16 mouse cellular contexts compared by ENCODE assay signal in the genomic region with DNA sequence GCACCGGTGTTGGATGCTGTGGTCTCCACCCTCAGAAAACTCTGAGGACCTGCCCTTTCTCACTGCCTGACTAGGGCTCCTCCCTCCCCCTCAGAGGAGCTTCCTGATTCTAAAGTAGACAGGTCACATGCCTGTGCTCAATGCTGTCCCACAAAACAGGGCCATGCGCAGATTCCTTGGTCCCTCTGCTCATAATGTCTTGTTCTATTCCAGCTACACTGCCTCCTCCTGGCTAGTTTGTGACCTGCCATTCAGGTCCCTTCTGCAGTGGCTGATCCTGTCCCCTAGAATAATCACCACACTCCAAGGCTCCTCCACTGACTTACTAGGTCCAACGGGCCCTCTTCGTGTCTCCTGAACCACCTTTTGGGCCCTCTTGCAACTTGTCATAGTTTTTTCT. TPM values are rescaled to one million over a fixed set of nuclear protein-coding genes. Genes with fewer than 3 reads are reported as not detected.
DNase-seq lines count a peak whose midpoint lies in the region; ATAC-seq and TF ChIP-seq lines count a peak whose summit lies in the region.
"Had no signal": no experiment of that assay in that cellular context is flagged by ENCODE, and none has a peak within 500 bp of the region (broad histone marks: within the 10 kb centered on the region; RNA-seq: fewer than 3 reads in every experiment).

No protein-coding gene starts in this region.

- no peak for TF ChIP-seq EP300 in liver, postnatal 0 days (IDR thresholded peaks at IDR 0.05; ENCODE audit: low read depth)

- peaks cover 43% of the 10 kb centered on the region for H3K27me3 ChIP-seq in forebrain, embryonic 10.5 days (ENCODE audit: poor library complexity, severe bottlenecking)
- peaks cover 21% of the 10 kb centered on the region for H3K27me3 ChIP-seq in forebrain, embryonic 12.5 days
- H3K27me3 ChIP-seq in liver, postnatal 0 days (ENCODE audit: insufficient read depth, low read length): 0 out of 2 replicates have a peak, but pooled peaks cover 5% of the 10 kb centered on the region
- peaks cover 47% of the 10 kb centered on the region for H3K27me3 ChIP-seq in liver, embryonic 12.5 days (replicated peaks)
- no peaks in the 10 kb centered on the region for H3K27me3 ChIP-seq in embryonic facial prominence, embryonic 14.5 days (replicated peaks; ENCODE audit: control insufficient read depth, insufficient read depth, low read length)
- no peaks in the 10 kb centered on the region for H3K27me3 ChIP-seq in stomach, embryonic 15.5 days (replicated peaks)

- no peak for DNase-seq in forebrain, embryonic 10.5 days (ENCODE audit: extremely low spot score, low spot score)
- no peak for DNase-seq in liver, postnatal 0 days
- no peak for DNase-seq in embryonic facial prominence, embryonic 14.5 days (ENCODE audit: low spot score)
- DNase-seq in spleen, postnatal 10 days (ENCODE audit: low spot score in 2 of 2): no peak
- no peak for DNase-seq in embryo, embryonic 10.5 days (ENCODE audit: low spot score)
- DNase-seq: adrenal gland, postnatal 14 days; cerebellum, postnatal 25 days; kidney, postnatal 25 days; lung, postnatal 14 days; midbrain, embryonic 14.5 days; thymus, postnatal 36 days had no signal

- no peaks in the 10 kb centered on the region for H3K36me3 ChIP-seq in forebrain, embryonic 10.5 days (replicated peaks)
- H3K36me3 ChIP-seq in forebrain, embryonic 12.5 days (replicated peaks): no peaks in the 10 kb centered on the region
- no peaks in the 10 kb centered on the region for H3K36me3 ChIP-seq in liver, postnatal 0 days (replicated peaks; ENCODE audit: insufficient read depth, low read length)
- H3K36me3 ChIP-seq in liver, embryonic 12.5 days: no peaks in the 10 kb centered on the region
- H3K36me3 ChIP-seq in embryonic facial prominence, embryonic 14.5 days (ENCODE audit: control insufficient read depth, insufficient read depth, low read length): no peaks in the 10 kb centered on the region
- H3K36me3 ChIP-seq in stomach, embryonic 15.5 days: no peaks in the 10 kb centered on the region
- H3K36me3 ChIP-seq: heart, embryonic 15.5 days; neural tube, embryonic 12.5 days had no signal

- no peak overlapping the region for H3K4me3 ChIP-seq in forebrain, embryonic 10.5 days
- no peak overlapping the region for H3K4me3 ChIP-seq in forebrain, embryonic 12.5 days (replicated peaks)
- H3K4me3 ChIP-seq in liver, postnatal 0 days (ENCODE audit: low read depth, low read length): no peak overlapping the region
- no peak overlapping the region for H3K4me3 ChIP-seq in liver, embryonic 12.5 days
- no peak overlapping the region for H3K4me3 ChIP-seq in embryonic facial prominence, embryonic 14.5 days (ENCODE audit: low read depth, low read length)
- no peak overlapping the region for H3K4me3 ChIP-seq in stomach, embryonic 15.5 days (replicated peaks)
- H3K4me3 ChIP-seq: heart, embryonic 15.5 days; neural tube, embryonic 12.5 days had no signal

- no peak overlapping the region for H3K4me2 ChIP-seq in forebrain, embryonic 12.5 days
- H3K4me2 ChIP-seq in liver, postnatal 0 days (ENCODE audit: low read depth, low read length): no peak overlapping the region
- H3K4me2 ChIP-seq in liver, embryonic 12.5 days: no peak overlapping the region
- no peak overlapping the region for H3K4me2 ChIP-seq in embryonic facial prominence, embryonic 14.5 days (ENCODE audit: low read depth, low read length)
- no peak overlapping the region for H3K4me2 ChIP-seq in stomach, embryonic 15.5 days
- H3K4me2 ChIP-seq: heart, embryonic 15.5 days; neural tube, embryonic 12.5 days had no signal

- H3K9ac ChIP-seq in forebrain, embryonic 12.5 days: no peak overlapping the region
- H3K9ac ChIP-seq in liver, postnatal 0 days (replicated peaks): no peak overlapping the region
- H3K9ac ChIP-seq in liver, embryonic 12.5 days: no peak overlapping the region
- no peak overlapping the region for H3K9ac ChIP-seq in embryonic facial prominence, embryonic 14.5 days (ENCODE audit: low read depth, low read length)
- H3K9ac ChIP-seq in stomach, embryonic 15.5 days: no peak overlapping the region
- H3K9ac ChIP-seq: heart, embryonic 15.5 days; neural tube, embryonic 12.5 days had no signal

- no peak for ATAC-seq in forebrain, embryonic 12.5 days (ENCODE audit: low FRiP score)
- no peak for ATAC-seq in liver, postnatal 0 days
- no peak for ATAC-seq in liver, embryonic 12.5 days
- ATAC-seq in embryonic facial prominence, embryonic 14.5 days (ENCODE audit: low read depth): 0 out of 2 replicates have a peak, but pooled peaks have one; percentile 3
- ATAC-seq in stomach, embryonic 15.5 days (ENCODE audit: insufficient read depth, low FRiP score, low read depth): no peak

- H3K9me3 ChIP-seq in forebrain, embryonic 10.5 days: no peaks in the 10 kb centered on the region
- no peaks in the 10 kb centered on the region for H3K9me3 ChIP-seq in forebrain, embryonic 12.5 days
- H3K9me3 ChIP-seq in liver, postnatal 0 days (ENCODE audit: low read length): no peaks in the 10 kb centered on the region
- no peaks in the 10 kb centered on the region for H3K9me3 ChIP-seq in liver, embryonic 12.5 days (replicated peaks)
- H3K9me3 ChIP-seq in embryonic facial prominence, embryonic 14.5 days (ENCODE audit: control insufficient read depth, low read length): no peaks in the 10 kb centered on the region
- H3K9me3 ChIP-seq in stomach, embryonic 15.5 days: no peaks in the 10 kb centered on the region
- H3K9me3 ChIP-seq: heart, embryonic 15.5 days; neural tube, embryonic 12.5 days had no signal

- peaks cover 75% of the 10 kb centered on the region for H3K4me1 ChIP-seq in forebrain, embryonic 10.5 days
- H3K4me1 ChIP-seq in forebrain, embryonic 12.5 days: peaks cover 50% of the 10 kb centered on the region
- peaks cover 6% of the 10 kb centered on the region; the same call in 1 of the 2 replicates for H3K4me1 ChIP-seq in liver, postnatal 0 days (ENCODE audit: insufficient read depth)
- peaks cover 10% of the 10 kb centered on the region for H3K4me1 ChIP-seq in liver, embryonic 12.5 days
- H3K4me1 ChIP-seq in embryonic facial prominence, embryonic 14.5 days (ENCODE audit: control insufficient read depth, insufficient read depth, low read length): peaks cover 65% of the 10 kb centered on the region
- H3K4me1 ChIP-seq in stomach, embryonic 15.5 days: peaks cover 49% of the 10 kb centered on the region

- 0 out of 2 replicates have a peak, but pooled peaks have one; percentile 17 for TF ChIP-seq CTCF in liver, postnatal 0 days (IDR thresholded peaks at IDR 0.05; ENCODE audit: low read depth)

- 85% methylated on average over 4 of the region's 4 CpGs for WGBS in forebrain, embryonic 10.5 days
- 85% methylated on average over 4 of the region's 4 CpGs for whole genome bisulfite sequencing in forebrain, embryonic 12.5 days
- 72% methylated on average over 4 of the region's 4 CpGs for WGBS in liver, postnatal 0 days (ENCODE audit: insufficient replicate concordance)
- WGBS in liver, embryonic 12.5 days (ENCODE audit: insufficient replicate concordance): 58% methylated on average over 4 of the region's 4 CpGs
- WGBS in embryonic facial prominence, embryonic 14.5 days: 61% methylated on average over 4 of the region's 4 CpGs
- WGBS in stomach, embryonic 15.5 days: 57% methylated on average over 4 of the region's 4 CpGs

- peak overlapping the region; percentile 72 for H3K27ac ChIP-seq in forebrain, embryonic 10.5 days
- H3K27ac ChIP-seq in forebrain, embryonic 12.5 days: no peak overlapping the region
- H3K27ac ChIP-seq in liver, postnatal 0 days (ENCODE audit: low read depth): no peak overlapping the region
- H3K27ac ChIP-seq in liver, embryonic 12.5 days: no peak overlapping the region
- H3K27ac ChIP-seq in embryonic facial prominence, embryonic 14.5 days (replicated peaks; ENCODE audit: low read depth, low read length): peak overlapping the region; percentile 83
- peak overlapping the region; percentile 6; the same call in 1 of the 2 replicates for H3K27ac ChIP-seq in stomach, embryonic 15.5 days
- H3K27ac ChIP-seq: heart, embryonic 15.5 days; neural tube, embryonic 12.5 days had no signal

RNA-seq across cellular contexts. Expression of a gene that starts 21.0 kb away (rescaled TPM):
- polyA plus RNA-seq in forebrain, embryonic 10.5 days (2016; fragmentation: Nextera tagmentation; extraction: Ambion mirVana): 36.5 and 40.0 TPM in 2 replicates
- 55.8 and 62.6 TPM in 2 replicates for polyA plus RNA-seq in forebrain, embryonic 12.5 days (2016; fragmentation: Nextera tagmentation; extraction: Ambion mirVana)
- 1.00 and 1.4 TPM in 2 replicates for polyA plus RNA-seq in liver, postnatal 0 days (2015; fragmentation: Nextera tagmentation; extraction: Ambion mirVana)
- 2.4 and 3.1 TPM in 2 replicates for polyA plus RNA-seq in liver, embryonic 12.5 days (2016; fragmentation: Nextera tagmentation; extraction: Ambion mirVana)
- 29.1 and 33.3 TPM in 2 replicates for polyA plus RNA-seq in embryonic facial prominence, embryonic 14.5 days (2014; fragmentation: Nextera tagmentation; extraction: Ambion mirVana)
- polyA plus RNA-seq in stomach, embryonic 15.5 days (2015; fragmentation: Nextera tagmentation; extraction: Ambion mirVana): 11.9 and 12.0 TPM in 2 replicates

Comparison
In these comparisons a context has a peak if more than half of its experiments do, and no peak if none do; other contexts are left out.
1. H3K27ac ChIP-seq: peak in forebrain, embryonic 10.5 days (single experiment), embryonic facial prominence, embryonic 14.5 days (single experiment) and stomach, embryonic 15.5 days (single experiment); none in forebrain, embryonic 12.5 days (single experiment), liver, postnatal 0 days (single experiment) and liver, embryonic 12.5 days (single experiment).